Mouse (Mus musculus) embryonic fibroblast, embryonic 13.5 days (primary cell): ENCODE measurements at regions not wholly inside any gene's neighbourhood (a gene's known extent, or its start where the extent isn't known, plus 50 kb on each side); places are given as distances from the start of the nearest gene placed in this dataset.

Source experiments
- CTCF ChIP-seq: IDR thresholded peaks from 2 replicates; pipeline ENCODE4 v1.5.1; 2011; ENCODE audit warnings: mild to moderate bottlenecking, control low read depth, low read length, moderate library complexity, borderline replicate concordance; ENCODE audit not compliant: insufficient read depth
- POLR2A ChIP-seq: IDR thresholded peaks from 2 replicates; pipeline ENCODE4 v1.6.1; 2011; ENCODE audit warnings: low read depth, mild to moderate bottlenecking, control low read depth, low read length, moderate library complexity

DNA sequence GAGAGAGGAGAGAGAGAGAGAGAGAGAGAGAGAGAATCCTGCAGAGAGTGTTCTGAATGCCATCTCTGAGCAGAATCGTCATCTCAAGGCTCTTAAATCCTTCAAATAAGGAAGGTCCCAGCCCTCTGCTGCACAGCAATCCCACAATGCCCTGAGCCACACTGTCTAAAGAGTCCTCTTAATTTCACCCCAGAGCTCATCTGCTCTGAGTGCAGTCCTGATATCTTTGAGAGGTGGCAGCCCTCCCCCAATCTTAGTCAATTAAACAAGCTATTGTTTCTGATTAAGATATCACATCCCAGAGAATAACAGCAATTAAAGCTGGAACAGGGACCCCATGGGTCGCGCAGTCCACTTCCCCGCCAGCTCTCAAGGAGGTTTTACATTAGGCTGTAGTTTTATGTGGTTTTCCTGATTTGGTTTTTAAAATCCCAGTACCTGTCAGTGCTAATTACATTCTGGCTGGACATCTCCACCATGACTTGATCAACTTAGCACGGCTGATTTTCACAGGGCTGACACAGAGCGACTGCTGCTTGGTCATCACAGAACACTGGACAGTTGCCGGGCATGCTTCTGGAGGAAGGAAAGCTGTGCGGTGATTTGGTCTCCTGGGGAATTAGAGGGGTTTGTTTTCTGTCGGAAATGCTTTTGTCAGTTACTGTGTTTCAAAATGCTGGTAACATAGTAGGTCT, 113.0 kb downstream of the Gm11011 start:
- TF ChIP-seq CTCF (no peak), POLR2A (no peak)
